Mouse (Mus musculus): Measurements from ENCODE around the gene Tfeb. TPM values are rescaled to one million over a fixed set of nuclear protein-coding genes. Genes with fewer than 3 reads are reported as not detected.

Gene Tfeb
- polyA plus RNA-seq, 1 experiment from 2014 or later: 9.3 TPM

DNA sequence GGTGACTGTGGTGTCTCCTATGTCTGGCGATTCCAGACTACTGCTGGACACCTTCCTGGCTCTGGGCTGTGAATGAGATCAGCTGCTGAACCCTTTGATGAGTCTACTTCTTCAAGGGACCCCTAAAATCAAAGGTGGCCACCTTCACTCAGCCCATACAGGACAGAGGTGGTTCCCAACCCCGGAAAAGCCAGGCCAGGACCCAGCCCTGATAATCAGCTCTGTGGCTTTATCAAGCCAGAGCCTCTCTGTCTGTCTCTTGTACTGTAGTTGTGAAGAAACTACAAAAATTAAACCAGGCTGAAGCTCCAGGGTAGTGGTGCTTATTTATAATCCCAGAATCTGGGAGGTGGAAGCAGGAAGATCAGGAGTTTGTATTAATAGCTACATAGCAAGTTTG lies 40.3 kb downstream of the Tfeb start:
- Histone ChIP-seq H3K36me3 (ENCODE audit: insufficient read depth) (no peaks in the 10 kb centered on the region), H3K4me1 (ENCODE audit: insufficient read depth) (no peaks in the 10 kb centered on the region), H3K4me3 (ENCODE audit: low read depth, low read length) (no peak overlapping the region), H3K27me3 (ENCODE audit: insufficient read depth, low read length) (no peaks in the 10 kb centered on the region), H3K4me2 (no peak overlapping the region), H3K9ac (no peak overlapping the region), H3K27ac (ENCODE audit: low read depth) (no peak overlapping the region), H3K9me3 (ENCODE audit: low read depth, low read length) (peaks cover 5% of the 10 kb centered on the region; the same call in 1 of the 2 replicates)
- no peak for DNase-seq
- ATAC-seq (ENCODE audit: insufficient read depth): no peak
- 56% methylated on average over 2 of the region's 2 CpGs for WGBS
- TF ChIP-seq CTCF (IDR thresholded peaks at IDR 0.05; ENCODE audit: low read depth): no peak

DNA sequence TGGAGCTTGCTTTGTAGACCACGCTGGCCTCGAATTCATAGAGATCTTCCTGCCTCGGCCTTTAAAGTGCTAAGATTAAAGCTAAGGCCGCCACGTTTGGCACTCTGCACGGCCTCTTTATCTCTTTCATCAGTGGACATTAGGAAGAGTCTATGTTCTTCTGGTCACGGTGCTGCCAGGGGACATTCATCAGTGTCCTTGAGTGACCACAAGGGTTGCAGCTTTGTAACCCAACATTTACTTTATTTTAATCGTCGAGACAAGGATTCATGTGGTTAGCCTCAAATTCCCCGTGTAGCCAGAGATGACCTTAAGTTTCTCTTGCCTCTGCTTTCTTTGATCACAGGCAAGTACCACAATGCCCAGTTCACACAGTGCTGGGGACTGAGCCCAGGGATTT lies 43.6 kb downstream of the Tfeb start:
- no peak for ATAC-seq (ENCODE audit: insufficient read depth)
- no peak for DNase-seq
- Histone ChIP-seq H3K9ac (no peak overlapping the region), H3K36me3 (ENCODE audit: insufficient read depth) (no peaks in the 10 kb centered on the region), H3K4me3 (ENCODE audit: low read depth, low read length) (no peak overlapping the region), H3K27me3 (ENCODE audit: insufficient read depth, low read length) (no peaks in the 10 kb centered on the region), H3K4me2 (no peak overlapping the region), H3K9me3 (ENCODE audit: low read depth, low read length) (no peaks in the 10 kb centered on the region), H3K27ac (ENCODE audit: low read depth) (no peak overlapping the region), H3K4me1 (ENCODE audit: insufficient read depth) (no peaks in the 10 kb centered on the region)
- 69% methylated on average over 10 of the region's 10 CpGs for WGBS
- TF ChIP-seq CTCF (IDR thresholded peaks at IDR 0.05; ENCODE audit: low read depth): no peak

DNA sequence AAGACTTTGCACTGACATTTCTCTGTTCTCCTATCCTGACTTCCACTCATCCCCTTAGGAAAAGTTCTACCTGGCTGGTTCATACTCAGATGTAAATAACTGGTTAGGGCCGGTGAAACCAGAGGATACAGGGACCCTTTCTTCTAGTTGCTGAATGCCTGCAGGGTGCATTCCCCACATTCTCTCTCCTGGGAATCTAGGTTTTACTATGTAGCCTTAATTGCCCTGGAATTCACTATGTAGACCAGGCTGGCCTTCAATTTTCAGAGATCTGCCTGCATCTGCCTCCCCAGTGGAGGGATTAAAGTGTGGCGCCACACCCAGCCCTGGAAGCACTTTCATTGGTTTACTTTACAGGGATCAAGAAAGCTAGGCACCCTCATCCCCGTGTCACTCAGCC lies 45.7 kb downstream of the Tfeb start:
- ATAC-seq (ENCODE audit: insufficient read depth) (no peak), DNase-seq (no peak)
- no peak for TF ChIP-seq CTCF (IDR thresholded peaks at IDR 0.05; ENCODE audit: low read depth)
- H3K9ac ChIP-seq: no peak overlapping the region
- H3K4me1 ChIP-seq (ENCODE audit: insufficient read depth): no peaks in the 10 kb centered on the region
- no peak overlapping the region for H3K4me3 ChIP-seq (ENCODE audit: low read depth, low read length)
- H3K27ac ChIP-seq (ENCODE audit: low read depth): no peak overlapping the region
- no peaks in the 10 kb centered on the region for H3K9me3 ChIP-seq (ENCODE audit: low read depth, low read length)
- H3K4me2 ChIP-seq: no peak overlapping the region
- no peaks in the 10 kb centered on the region for H3K27me3 ChIP-seq (ENCODE audit: insufficient read depth, low read length)
- H3K36me3 ChIP-seq (ENCODE audit: insufficient read depth): no peaks in the 10 kb centered on the region
- WGBS: 82% methylated on average over 3 of the region's 3 CpGs

DNA sequence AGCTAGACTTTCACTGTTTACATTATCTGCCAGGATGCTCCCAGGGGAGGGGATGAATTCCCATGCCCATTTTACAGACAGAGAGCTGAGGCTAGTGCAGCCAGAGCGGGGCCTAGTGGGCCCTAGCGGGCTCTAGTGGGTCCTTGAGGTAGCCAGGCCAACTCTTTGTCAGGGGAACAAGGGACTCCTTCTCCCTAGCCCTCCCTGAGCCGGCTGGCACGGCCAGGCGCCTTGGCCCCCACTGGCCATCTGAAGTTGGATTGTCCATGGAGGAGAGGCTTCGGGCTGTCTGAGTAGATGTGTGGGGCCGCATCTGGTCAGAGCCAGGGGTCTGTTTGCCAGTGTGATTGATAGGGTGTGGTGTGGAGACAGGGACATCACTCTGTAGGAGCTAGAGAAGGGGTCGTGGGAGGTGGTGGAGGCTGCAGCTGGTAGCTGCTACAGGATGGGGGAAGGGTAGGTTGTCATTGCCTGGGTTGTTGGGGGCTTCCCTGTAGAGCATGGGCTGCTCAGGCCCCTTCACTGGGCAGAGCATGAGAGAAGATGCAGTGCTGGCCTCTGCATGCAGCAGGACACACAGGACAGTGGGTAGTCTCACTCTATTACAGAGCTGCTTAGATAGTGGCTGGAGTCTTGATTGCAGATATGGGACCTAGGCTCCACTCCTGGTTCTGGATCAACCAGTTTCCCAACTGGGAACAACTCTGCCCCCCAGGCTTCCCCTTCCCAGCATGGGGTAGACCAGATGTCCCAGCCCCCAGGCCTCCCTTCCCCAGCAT lies 46.8 kb downstream of the Tfeb start:
- no peak overlapping the region for H3K4me2 ChIP-seq
- no peaks in the 10 kb centered on the region for H3K9me3 ChIP-seq (ENCODE audit: low read depth, low read length)
- H3K9ac ChIP-seq: no peak overlapping the region
- 52% methylated on average over 8 of the region's 8 CpGs for WGBS
- H3K27ac ChIP-seq (ENCODE audit: low read depth): no peak overlapping the region
- DNase-seq (no peak), ATAC-seq (ENCODE audit: insufficient read depth) (peak; percentile 23; the same call in 1 of the 2 replicates)
- no peak for TF ChIP-seq CTCF (IDR thresholded peaks at IDR 0.05; ENCODE audit: low read depth)
- H3K36me3 ChIP-seq (ENCODE audit: insufficient read depth): no peaks in the 10 kb centered on the region
- H3K4me3 ChIP-seq (ENCODE audit: low read depth, low read length): no peak overlapping the region
- peaks cover 7% of the 10 kb centered on the region for H3K4me1 ChIP-seq (ENCODE audit: insufficient read depth)
- H3K27me3 ChIP-seq (ENCODE audit: insufficient read depth, low read length): no peaks in the 10 kb centered on the region

DNA sequence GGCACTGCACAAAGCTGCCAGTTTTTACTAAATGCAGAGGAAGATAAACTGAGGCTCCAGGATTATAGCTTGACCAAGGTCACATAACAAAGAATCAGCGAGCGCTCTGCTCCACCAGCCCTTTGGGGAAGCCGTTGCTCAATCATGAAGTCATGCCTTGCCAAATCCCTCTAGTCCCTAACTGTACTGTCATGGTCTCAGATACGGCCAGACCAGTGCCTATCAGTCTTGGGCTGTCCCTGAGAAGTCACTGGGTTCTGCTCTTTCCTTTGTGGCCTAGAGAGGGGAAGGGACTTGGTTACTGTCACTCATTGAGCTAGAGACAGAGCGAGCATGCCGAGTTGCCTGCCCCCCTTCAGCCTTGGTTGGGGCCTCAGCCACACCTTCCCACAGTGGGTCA lies 47.6 kb downstream of the Tfeb start:
- WGBS: 81% methylated on average over 6 of the region's 6 CpGs
- ATAC-seq (ENCODE audit: insufficient read depth) (no peak), DNase-seq (no peak)
- Histone ChIP-seq H3K27me3 (ENCODE audit: insufficient read depth, low read length) (no peaks in the 10 kb centered on the region), H3K36me3 (ENCODE audit: insufficient read depth) (no peaks in the 10 kb centered on the region), H3K4me1 (ENCODE audit: insufficient read depth) (peaks cover 7% of the 10 kb centered on the region), H3K9me3 (ENCODE audit: low read depth, low read length) (no peaks in the 10 kb centered on the region), H3K27ac (ENCODE audit: low read depth) (no peak overlapping the region), H3K9ac (no peak overlapping the region), H3K4me2 (no peak overlapping the region), H3K4me3 (ENCODE audit: low read depth, low read length) (no peak overlapping the region)
- no peak for TF ChIP-seq CTCF (IDR thresholded peaks at IDR 0.05; ENCODE audit: low read depth)

DNA sequence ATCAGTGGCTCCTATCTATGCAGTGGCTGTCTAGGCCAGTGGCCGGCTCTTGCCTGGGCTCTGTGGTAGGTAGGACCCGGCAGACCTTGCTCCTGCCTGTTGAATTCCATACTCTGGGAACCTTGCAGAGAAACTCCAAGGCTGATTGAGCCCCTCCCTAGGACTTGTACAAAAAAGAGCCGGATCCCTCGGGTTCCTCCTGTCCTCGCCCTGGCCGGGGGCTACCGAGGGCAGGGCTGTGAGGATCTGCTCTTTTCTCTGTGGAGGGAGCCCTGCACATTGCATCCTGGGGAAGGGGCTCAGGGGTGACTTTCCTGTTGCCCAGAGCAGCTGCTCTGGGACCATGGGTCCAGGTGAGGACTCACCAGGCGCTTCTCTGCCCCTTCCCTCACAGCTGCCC lies 50.8 kb downstream of the Tfeb start:
- TF ChIP-seq CTCF (IDR thresholded peaks at IDR 0.05; ENCODE audit: low read depth): no peak
- no peaks in the 10 kb centered on the region for H3K36me3 ChIP-seq (ENCODE audit: insufficient read depth)
- no peak overlapping the region for H3K4me3 ChIP-seq (ENCODE audit: low read depth, low read length)
- DNase-seq (no peak), ATAC-seq (ENCODE audit: insufficient read depth) (no peak)
- H3K4me1 ChIP-seq (ENCODE audit: insufficient read depth): peaks cover 7% of the 10 kb centered on the region
- H3K27ac ChIP-seq (ENCODE audit: low read depth): no peak overlapping the region
- peak overlapping the region; percentile 23; the same call in 1 of the 2 replicates for H3K9ac ChIP-seq
- H3K27me3 ChIP-seq (ENCODE audit: insufficient read depth, low read length): no peaks in the 10 kb centered on the region
- no peak overlapping the region for H3K4me2 ChIP-seq
- no peaks in the 10 kb centered on the region for H3K9me3 ChIP-seq (ENCODE audit: low read depth, low read length)
- 40% methylated on average over 8 of the region's 8 CpGs for WGBS

DNA sequence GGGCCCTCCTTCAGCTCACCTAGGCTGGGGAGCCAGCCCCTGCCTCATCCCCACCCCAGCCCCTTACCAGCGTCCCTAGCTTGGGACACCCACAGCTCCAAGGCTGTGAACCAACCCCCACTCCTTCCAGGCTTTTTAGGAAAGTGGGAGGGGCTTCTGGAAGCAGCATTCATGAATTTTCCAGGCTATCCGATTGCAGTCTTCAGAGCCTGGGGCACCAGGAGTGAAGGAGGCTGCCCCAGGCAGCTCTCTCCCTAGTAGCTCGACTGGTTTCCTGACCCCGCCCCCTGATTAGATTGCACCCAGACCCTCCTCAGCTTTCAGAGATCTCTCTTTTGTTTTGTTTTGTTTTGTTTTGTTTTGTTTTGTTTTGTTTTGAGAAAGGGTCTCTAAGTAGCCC lies 51.5 kb downstream of the Tfeb start:
- H3K27ac ChIP-seq (ENCODE audit: low read depth): no peak overlapping the region
- peak; percentile 25; the same call in 1 of the 2 replicates for ATAC-seq (ENCODE audit: insufficient read depth)
- H3K36me3 ChIP-seq (ENCODE audit: insufficient read depth): no peaks in the 10 kb centered on the region
- 4% methylated on average over 4 of the region's 4 CpGs for WGBS
- no peak overlapping the region for H3K9ac ChIP-seq
- peak; percentile 66 for DNase-seq
- H3K4me3 ChIP-seq (ENCODE audit: low read depth, low read length): no peak overlapping the region
- H3K4me1 ChIP-seq (ENCODE audit: insufficient read depth): peaks cover 7% of the 10 kb centered on the region
- H3K9me3 ChIP-seq (ENCODE audit: low read depth, low read length): no peaks in the 10 kb centered on the region
- no peak overlapping the region for H3K4me2 ChIP-seq
- H3K27me3 ChIP-seq (ENCODE audit: insufficient read depth, low read length): no peaks in the 10 kb centered on the region
- TF ChIP-seq CTCF (IDR thresholded peaks at IDR 0.05; ENCODE audit: low read depth): no peak
